Mouse (Mus musculus): ENCODE results near the gene Rasl11b. TPM values are rescaled to one million over a fixed set of nuclear protein-coding genes. Genes with fewer than 3 reads are reported as not detected.

The Rasl11b gene
- polyA plus RNA-seq, 1 experiment = 2.4 TPM

- Histone ChIP-seq H3ac (ENCODE audit: control insufficient read depth, insufficient read length) (no peak overlapping the region), H3K4me3 (no peak overlapping the region), H3K4me2 (ENCODE audit: low read depth) (no peak overlapping the region), H3K36me3 (ENCODE audit: control insufficient read depth, insufficient read depth) (no peaks in the 10 kb centered on the region), H3K27me3 (ENCODE audit: control insufficient read depth, insufficient read depth, insufficient read length) (no peaks in the 10 kb centered on the region), H3K79me2 (ENCODE audit: control insufficient read depth, insufficient read depth) (no peaks in the 10 kb centered on the region)
- TF ChIP-seq SRF (IDR thresholded peaks at IDR 0.05; ENCODE audit: control insufficient read depth, insufficient read length, low read depth) = no peak
- no peak for TF ChIP-seq TCF12 (IDR thresholded peaks at IDR 0.05; ENCODE audit: insufficient read depth, poor library complexity, severe bottlenecking)
- no peak for TF ChIP-seq CEBPB (IDR thresholded peaks at IDR 0.05; ENCODE audit: insufficient read depth, poor library complexity, severe bottlenecking)
- no peak for TF ChIP-seq REST (IDR thresholded peaks at IDR 0.05; ENCODE audit: insufficient read depth, insufficient read length)
- TF ChIP-seq MAX (IDR thresholded peaks at IDR 0.05; ENCODE audit: low read depth) = no peak
- TF ChIP-seq MYOG (IDR thresholded peaks at IDR 0.05; ENCODE audit: control insufficient read depth in 1 of 3, insufficient read depth in 1 of 3, insufficient read length in 2 of 3, low read depth in 2 of 3) = no peak
- TF ChIP-seq MYOD1 (IDR thresholded peaks at IDR 0.05; ENCODE audit: control insufficient read depth in 1 of 3, insufficient read length in 2 of 3, low read depth in 2 of 3) = no peak
- no peak for TF ChIP-seq TCF3 (IDR thresholded peaks at IDR 0.05; ENCODE audit: insufficient read length, low read depth)
- no peak for TF ChIP-seq USF1 (IDR thresholded peaks at IDR 0.05; ENCODE audit: low read depth)
- no peak for TF ChIP-seq POLR2AphosphoS2 (IDR thresholded peaks at IDR 0.05; ENCODE audit: insufficient read length, low read depth)
Measured at GRCm38 (mm10) chr5:74193008-74193407, 2.1 kb upstream of the Rasl11b start.

- H3K36me3 ChIP-seq (ENCODE audit: control insufficient read depth, insufficient read depth) = no peaks in the 10 kb centered on the region
- TF ChIP-seq CEBPB (IDR thresholded peaks at IDR 0.05; ENCODE audit: insufficient read depth, poor library complexity, severe bottlenecking) = no peak
- no peak for TF ChIP-seq POLR2A (IDR thresholded peaks at IDR 0.05; ENCODE audit: insufficient read length, low read depth)
- TF ChIP-seq E2F4 (IDR thresholded peaks at IDR 0.05; ENCODE audit: insufficient read depth) = no peak
- TF ChIP-seq REST (IDR thresholded peaks at IDR 0.05; ENCODE audit: insufficient read depth, insufficient read length) = no peak
- no peak overlapping the region for H3K4me2 ChIP-seq (ENCODE audit: low read depth)
- no peak overlapping the region for H3K4me3 ChIP-seq
- no peak overlapping the region for H3ac ChIP-seq (ENCODE audit: control insufficient read depth, insufficient read length)
- no peaks in the 10 kb centered on the region for H3K79me2 ChIP-seq (ENCODE audit: control insufficient read depth, insufficient read depth)
- H3K27me3 ChIP-seq (ENCODE audit: control insufficient read depth, insufficient read depth, insufficient read length) = no peaks in the 10 kb centered on the region
Measured at GRCm38 (mm10) chr5:74193626-74194025, 1.5 kb upstream of the Rasl11b start.

- Histone ChIP-seq H3K4me3 (peak overlapping the region; percentile 28), H3ac (ENCODE audit: control insufficient read depth, insufficient read length) (peak overlapping the region; percentile 10), H3K36me3 (ENCODE audit: control insufficient read depth, insufficient read depth) (no peaks in the 10 kb centered on the region), H3K79me2 (ENCODE audit: control insufficient read depth, insufficient read depth) (no peaks in the 10 kb centered on the region), H3K27me3 (ENCODE audit: control insufficient read depth, insufficient read depth, insufficient read length) (no peaks in the 10 kb centered on the region), H3K4me2 (ENCODE audit: low read depth) (peak overlapping the region; percentile 87)
- TF ChIP-seq POLR2AphosphoS2 (IDR thresholded peaks at IDR 0.05; ENCODE audit: insufficient read length, low read depth) (no peak), SRF (IDR thresholded peaks at IDR 0.05; ENCODE audit: control insufficient read depth, insufficient read length, low read depth) (no peak), CEBPB (IDR thresholded peaks at IDR 0.05; ENCODE audit: insufficient read depth, poor library complexity, severe bottlenecking) (no peak), MYOD1 (IDR thresholded peaks at IDR 0.05; ENCODE audit: control insufficient read depth in 1 of 3, insufficient read length in 2 of 3, low read depth in 2 of 3) (no peak), TCF12 (IDR thresholded peaks at IDR 0.05; ENCODE audit: insufficient read depth, poor library complexity, severe bottlenecking) (no peak), E2F4 (IDR thresholded peaks at IDR 0.05; ENCODE audit: insufficient read depth) (no peak), MAX (IDR thresholded peaks at IDR 0.05; ENCODE audit: low read depth) (no peak), POLR2A (IDR thresholded peaks at IDR 0.05; ENCODE audit: insufficient read length, low read depth) (no peak), REST (IDR thresholded peaks at IDR 0.05; ENCODE audit: insufficient read depth, insufficient read length) (no peak), TCF3 (IDR thresholded peaks at IDR 0.05; ENCODE audit: insufficient read length, low read depth) (no peak), USF1 (IDR thresholded peaks at IDR 0.05; ENCODE audit: low read depth) (no peak), MYOG (IDR thresholded peaks at IDR 0.05; ENCODE audit: control insufficient read depth in 1 of 3, insufficient read depth in 1 of 3, insufficient read length in 2 of 3, low read depth in 2 of 3) (no peak)
Measured at GRCm38 (mm10) chr5:74194027-74194840, 852 bp upstream of the Rasl11b start.

GRCm38 (mm10) chr5:74195614-74196306, 674 bp downstream of the Rasl11b start:
- Histone ChIP-seq H3K36me3 (ENCODE audit: control insufficient read depth, insufficient read depth) (no peaks in the 10 kb centered on the region), H3K79me2 (ENCODE audit: control insufficient read depth, insufficient read depth) (no peaks in the 10 kb centered on the region), H3ac (ENCODE audit: control insufficient read depth, insufficient read length) (peak overlapping the region; percentile 10), H3K4me2 (ENCODE audit: low read depth) (peak overlapping the region; percentile 76), H3K27me3 (ENCODE audit: control insufficient read depth, insufficient read depth, insufficient read length) (no peaks in the 10 kb centered on the region), H3K4me3 (peak overlapping the region; percentile 28)
- TF ChIP-seq MAX (IDR thresholded peaks at IDR 0.05; ENCODE audit: low read depth) (no peak), E2F4 (IDR thresholded peaks at IDR 0.05; ENCODE audit: insufficient read depth) (no peak), CEBPB (IDR thresholded peaks at IDR 0.05; ENCODE audit: insufficient read depth, poor library complexity, severe bottlenecking) (no peak), MYOD1 (IDR thresholded peaks at IDR 0.05; ENCODE audit: control insufficient read depth in 1 of 3, insufficient read length in 2 of 3, low read depth in 2 of 3) (no peak), POLR2AphosphoS2 (IDR thresholded peaks at IDR 0.05; ENCODE audit: insufficient read length, low read depth) (no peak), TCF12 (IDR thresholded peaks at IDR 0.05; ENCODE audit: insufficient read depth, poor library complexity, severe bottlenecking) (no peak), POLR2A (IDR thresholded peaks at IDR 0.05; ENCODE audit: insufficient read length, low read depth) (no peak), SRF (IDR thresholded peaks at IDR 0.05; ENCODE audit: control insufficient read depth, insufficient read length, low read depth) (no peak), REST (IDR thresholded peaks at IDR 0.05; ENCODE audit: insufficient read depth, insufficient read length) (no peak), TCF3 (IDR thresholded peaks at IDR 0.05; ENCODE audit: insufficient read length, low read depth) (no peak), USF1 (IDR thresholded peaks at IDR 0.05; ENCODE audit: low read depth) (no peak), MYOG (IDR thresholded peaks at IDR 0.05; ENCODE audit: control insufficient read depth in 1 of 3, insufficient read depth in 1 of 3, insufficient read length in 2 of 3, low read depth in 2 of 3) (no peak)

All from myocyte (in vitro differentiated cells).